Mouse (Mus musculus): Measurements from ENCODE around the gene Nedd9. TPM values are rescaled to one million over a fixed set of nuclear protein-coding genes. Genes with fewer than 3 reads are reported as not detected.
A peak's percentile ranks its signal among the peaks of the same experiment; 100 is the strongest.

The Nedd9 gene
- polyA plus RNA-seq, 1 experiment from 2014 or later, result 19.5 TPM

DNA sequence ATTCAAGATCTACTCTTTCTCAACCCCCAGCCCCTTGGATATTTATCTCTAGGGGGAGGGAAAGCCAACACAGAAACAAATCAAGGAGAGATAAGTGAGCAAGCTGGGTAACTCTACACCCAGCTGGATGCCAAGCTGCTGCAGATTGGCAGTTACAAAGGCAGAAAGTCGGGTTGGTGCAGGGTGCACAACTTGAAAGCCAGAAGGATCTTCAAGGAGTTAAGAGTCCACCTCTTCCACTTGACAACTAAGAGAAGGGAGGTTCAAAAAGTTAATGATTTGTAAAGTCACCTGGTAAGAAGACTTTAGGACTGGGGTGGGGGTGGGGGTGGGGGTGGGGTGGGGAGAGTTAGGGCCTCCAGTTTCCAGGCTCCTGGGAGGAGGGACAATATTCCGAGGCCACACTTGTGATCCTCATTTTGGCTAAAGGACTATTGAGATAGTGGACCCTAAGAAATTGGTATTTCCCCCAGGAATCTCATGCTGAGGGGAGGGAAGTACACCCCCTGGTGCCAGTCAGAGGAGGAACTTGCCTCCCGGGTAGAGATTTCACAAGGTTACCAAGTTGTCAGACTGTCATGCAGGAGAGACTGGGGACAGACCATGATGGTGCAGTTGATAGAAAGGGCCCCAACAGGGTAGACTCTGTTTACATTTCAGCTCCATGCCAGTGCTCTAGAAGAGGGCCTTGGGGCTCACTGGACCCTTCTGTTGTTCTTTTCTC, 143.8 kb downstream of the Nedd9 start:
- peaks cover 39% of the 10 kb centered on the region for H3K4me1 ChIP-seq
- H3K9ac ChIP-seq, result no peak overlapping the region
- no peak overlapping the region for H3K4me2 ChIP-seq
- no peaks in the 10 kb centered on the region for H3K9me3 ChIP-seq (replicated peaks)
- 74% methylated on average over 3 of the region's 3 CpGs for WGBS
- H3K27me3 ChIP-seq, result no peaks in the 10 kb centered on the region
- no peak overlapping the region for H3K4me3 ChIP-seq
- no peak for ATAC-seq
- no peak overlapping the region for H3K27ac ChIP-seq
- peaks cover 4% of the 10 kb centered on the region; the same call in 1 of the 2 replicates for H3K36me3 ChIP-seq (ENCODE audit: poor library complexity, severe bottlenecking)

DNA sequence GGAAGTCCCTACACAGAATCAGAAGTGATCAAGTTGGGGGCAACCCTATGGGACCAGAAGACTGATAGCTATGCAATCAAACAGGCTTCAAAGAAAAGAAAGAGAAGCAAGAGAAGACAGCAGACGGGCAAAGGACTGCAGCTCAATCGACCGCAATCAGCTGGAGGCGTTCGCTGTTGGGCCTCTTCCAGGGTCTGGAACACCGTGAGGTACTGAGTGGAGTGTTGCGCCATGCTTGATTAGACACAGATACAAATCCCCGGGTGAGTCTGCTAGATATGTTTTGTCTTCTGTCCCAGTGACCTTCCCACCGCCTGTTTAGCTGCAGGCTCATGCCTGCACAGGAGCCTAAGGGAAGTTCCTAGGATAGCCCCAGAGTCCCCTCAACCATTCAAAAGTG, 145.7 kb downstream of the Nedd9 start:
- no peaks in the 10 kb centered on the region for H3K9me3 ChIP-seq (replicated peaks)
- peaks cover 16% of the 10 kb centered on the region for H3K36me3 ChIP-seq (ENCODE audit: poor library complexity, severe bottlenecking)
- 0 out of 2 replicates have a peak overlapping the region, but pooled peaks have one; percentile 12 for H3K27ac ChIP-seq
- ATAC-seq, result no peak
- H3K4me3 ChIP-seq, result no peak overlapping the region
- no peaks in the 10 kb centered on the region for H3K27me3 ChIP-seq
- no peak overlapping the region for H3K4me2 ChIP-seq
- 63% methylated on average over 9 of the region's 9 CpGs for WGBS
- peaks cover 42% of the 10 kb centered on the region for H3K4me1 ChIP-seq
- H3K9ac ChIP-seq, result no peak overlapping the region

DNA sequence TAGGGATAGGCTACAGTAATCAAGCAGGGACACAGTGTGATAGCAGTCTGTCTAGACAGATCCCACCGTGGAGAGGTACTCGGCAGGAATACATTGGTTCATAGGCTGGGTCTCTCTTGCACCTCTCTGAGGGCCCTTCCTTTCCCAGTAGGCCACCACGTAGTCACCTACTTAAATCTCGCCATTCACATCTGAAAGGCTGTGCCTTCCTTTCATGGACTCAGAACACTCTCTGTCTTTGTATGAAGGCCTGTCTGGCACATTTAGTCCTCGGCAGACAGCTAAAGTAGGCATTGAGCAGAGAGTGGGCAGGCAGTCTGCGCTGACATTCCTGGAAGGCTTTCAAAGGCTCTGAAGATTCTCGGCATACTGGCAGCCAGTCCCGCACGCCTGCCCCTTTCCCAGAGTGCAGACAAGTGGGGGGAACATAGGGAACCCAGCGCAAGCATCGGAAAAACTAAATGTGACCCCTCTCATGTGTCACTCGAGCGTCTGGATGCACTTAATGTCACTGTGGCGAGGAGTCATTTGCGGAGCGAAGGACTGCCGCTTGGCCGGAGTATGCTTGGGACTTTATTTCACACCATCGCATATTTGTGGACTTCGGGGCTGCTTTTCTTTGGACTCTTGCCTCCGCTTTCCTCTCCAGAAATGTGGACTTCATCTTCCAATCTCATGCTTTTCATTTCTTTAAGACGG, 147.4 kb downstream of the Nedd9 start:
- H3K36me3 ChIP-seq (ENCODE audit: poor library complexity, severe bottlenecking), result peaks cover 16% of the 10 kb centered on the region
- H3K4me1 ChIP-seq, result peaks cover 45% of the 10 kb centered on the region
- no peak overlapping the region for H3K9ac ChIP-seq
- no peak overlapping the region for H3K4me3 ChIP-seq
- H3K9me3 ChIP-seq (replicated peaks), result no peaks in the 10 kb centered on the region
- H3K27ac ChIP-seq, result peak overlapping the region; percentile 85
- H3K4me2 ChIP-seq, result peak overlapping the region; percentile 29
- peak; percentile 87 for ATAC-seq
- H3K27me3 ChIP-seq, result no peaks in the 10 kb centered on the region
- WGBS, result 47% methylated on average over 22 of the region's 22 CpGs

GRCm38 (mm10) chr13:41339195-41339594, 148.0 kb downstream of the Nedd9 start:
- no peak overlapping the region for H3K4me3 ChIP-seq
- H3K27me3 ChIP-seq, result no peaks in the 10 kb centered on the region
- H3K9ac ChIP-seq, result no peak overlapping the region
- peak overlapping the region; percentile 85 for H3K27ac ChIP-seq
- H3K4me2 ChIP-seq, result peak overlapping the region; percentile 29; the same call in 1 of the 2 replicates
- peaks cover 16% of the 10 kb centered on the region for H3K36me3 ChIP-seq (ENCODE audit: poor library complexity, severe bottlenecking)
- WGBS, result 50% methylated on average over 5 of the region's 5 CpGs
- H3K4me1 ChIP-seq, result peaks cover 51% of the 10 kb centered on the region
- no peak for ATAC-seq
- H3K9me3 ChIP-seq (replicated peaks), result no peaks in the 10 kb centered on the region

DNA sequence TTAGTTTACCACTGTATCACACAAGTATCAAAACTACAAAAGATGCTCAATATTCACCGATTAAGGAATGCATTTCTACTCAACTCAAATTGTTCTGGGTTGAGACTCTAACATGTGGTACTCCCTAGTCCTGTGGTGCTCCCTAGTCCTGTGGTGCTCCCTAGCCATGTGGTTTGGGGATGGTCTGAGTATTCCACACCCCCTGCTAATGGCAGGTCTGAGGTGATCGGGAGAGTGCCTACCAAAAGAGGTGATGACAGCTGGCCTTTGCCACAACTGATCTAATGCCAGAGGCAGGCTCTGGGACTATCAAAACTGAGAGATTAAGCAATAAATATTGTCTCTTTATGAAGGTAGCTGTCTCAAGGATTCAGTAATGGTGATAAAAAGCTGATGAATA, 149.8 kb downstream of the Nedd9 start:
- H3K9ac ChIP-seq, result no peak overlapping the region
- H3K27ac ChIP-seq, result no peak overlapping the region
- 97% methylated on average over 2 of the region's 2 CpGs for WGBS

GRCm38 (mm10) chr13:41336260-41336659, 150.9 kb downstream of the Nedd9 start:
- Histone ChIP-seq H3K9ac (no peak overlapping the region), H3K27me3 (no peaks in the 10 kb centered on the region), H3K4me1 (peaks cover 48% of the 10 kb centered on the region), H3K36me3 (ENCODE audit: poor library complexity, severe bottlenecking) (peaks cover 25% of the 10 kb centered on the region), H3K9me3 (replicated peaks) (no peaks in the 10 kb centered on the region), H3K4me3 (no peak overlapping the region), H3K27ac (0 out of 2 replicates have a peak overlapping the region, but pooled peaks have one; percentile 19), H3K4me2 (no peak overlapping the region)
- ATAC-seq, result no peak
- WGBS, result 64% methylated on average over 6 of the region's 6 CpGs

More for the DNA sequence above, 149.8 kb downstream of the Nedd9 start:
- Histone ChIP-seq H3K4me2 (no peak overlapping the region), H3K27me3 (no peaks in the 10 kb centered on the region), H3K4me3 (no peak overlapping the region), H3K9me3 (replicated peaks) (no peaks in the 10 kb centered on the region), H3K36me3 (ENCODE audit: poor library complexity, severe bottlenecking) (peaks cover 20% of the 10 kb centered on the region), H3K4me1 (peaks cover 55% of the 10 kb centered on the region)
- no peak for ATAC-seq

DNA sequence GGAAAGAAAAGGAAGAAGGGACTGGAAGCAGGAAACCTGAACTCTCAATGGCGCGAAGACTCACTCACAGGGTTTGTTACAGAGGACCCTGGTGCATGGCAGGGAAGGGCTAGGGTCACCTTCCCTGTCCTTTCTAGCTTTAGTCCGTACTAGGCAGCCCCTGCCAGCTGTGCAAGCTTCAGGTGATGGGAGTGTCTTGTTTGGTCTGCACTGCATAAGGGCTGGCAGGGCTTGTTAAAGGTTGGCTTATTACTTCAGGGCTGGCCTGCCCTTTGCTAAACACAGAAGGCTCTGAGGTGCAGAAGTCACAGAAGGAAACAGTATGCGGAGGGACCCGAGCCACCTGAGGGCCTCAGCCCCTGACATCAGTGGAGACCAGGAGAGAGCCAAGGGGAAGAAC, 151.4 kb downstream of the Nedd9 start:
- Histone ChIP-seq H3K27me3 (no peaks in the 10 kb centered on the region), H3K4me2 (no peak overlapping the region), H3K4me3 (no peak overlapping the region), H3K36me3 (ENCODE audit: poor library complexity, severe bottlenecking) (peaks cover 29% of the 10 kb centered on the region), H3K9ac (no peak overlapping the region), H3K27ac (0 out of 2 replicates have a peak overlapping the region, but pooled peaks have one; percentile 19), H3K9me3 (replicated peaks) (no peaks in the 10 kb centered on the region), H3K4me1 (peaks cover 46% of the 10 kb centered on the region)
- 83% methylated on average over 5 of the region's 5 CpGs for WGBS
- no peak for ATAC-seq

GRCm38 (mm10) chr13:41334641-41335000, 152.5 kb downstream of the Nedd9 start:
- Histone ChIP-seq H3K4me1 (peaks cover 39% of the 10 kb centered on the region), H3K27me3 (no peaks in the 10 kb centered on the region), H3K9ac (no peak overlapping the region), H3K4me3 (no peak overlapping the region), H3K9me3 (replicated peaks) (no peaks in the 10 kb centered on the region), H3K4me2 (no peak overlapping the region), H3K27ac (0 out of 2 replicates have a peak overlapping the region, but pooled peaks have one; percentile 31), H3K36me3 (ENCODE audit: poor library complexity, severe bottlenecking) (peaks cover 38% of the 10 kb centered on the region)
- 58% methylated on average over 5 of the region's 5 CpGs for WGBS
- ATAC-seq, result no peak

DNA sequence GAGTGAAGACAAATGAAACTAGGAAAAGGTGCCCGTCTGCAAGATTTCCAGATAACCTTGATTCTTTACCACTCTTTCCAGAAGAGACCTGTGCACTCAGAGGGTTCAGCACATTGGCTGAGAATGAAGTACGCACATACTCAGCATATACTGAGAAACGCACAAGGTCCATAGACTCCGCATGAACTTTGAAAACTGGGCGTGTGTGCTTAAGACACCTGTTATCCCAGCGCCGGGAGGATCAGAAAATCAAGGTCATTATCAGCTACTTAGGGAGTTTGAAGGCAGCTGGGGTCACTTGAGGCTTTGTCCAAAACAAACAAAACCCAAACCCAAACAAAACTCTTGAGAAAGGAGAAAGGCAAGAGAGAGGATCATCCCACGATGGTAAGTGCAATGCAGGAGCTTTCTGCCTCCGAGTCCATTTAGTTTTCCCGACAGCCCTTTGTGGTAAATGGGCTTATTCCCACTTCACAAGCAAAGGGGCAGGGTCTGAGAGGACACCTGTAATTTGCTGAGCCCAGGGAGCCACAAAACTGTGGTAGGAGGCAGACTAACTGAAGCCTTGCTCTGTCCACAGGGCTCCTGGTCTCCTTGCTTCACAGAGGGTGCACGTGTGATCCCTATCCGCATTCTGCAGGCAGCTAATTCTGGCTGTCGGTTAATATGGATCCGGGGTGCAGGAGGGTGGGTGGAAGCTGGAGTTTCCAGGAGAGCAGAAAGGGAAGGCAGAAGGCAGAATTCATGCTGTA, 153.1 kb downstream of the Nedd9 start:
- Histone ChIP-seq H3K27me3 (no peaks in the 10 kb centered on the region), H3K27ac (0 out of 2 replicates have a peak overlapping the region, but pooled peaks have one; percentile 31), H3K9ac (no peak overlapping the region), H3K36me3 (ENCODE audit: poor library complexity, severe bottlenecking) (peaks cover 38% of the 10 kb centered on the region), H3K4me1 (peaks cover 36% of the 10 kb centered on the region), H3K4me2 (no peak overlapping the region), H3K9me3 (replicated peaks) (no peaks in the 10 kb centered on the region), H3K4me3 (no peak overlapping the region)
- ATAC-seq, result no peak
- WGBS, result 78% methylated on average over 14 of the region's 14 CpGs

DNA sequence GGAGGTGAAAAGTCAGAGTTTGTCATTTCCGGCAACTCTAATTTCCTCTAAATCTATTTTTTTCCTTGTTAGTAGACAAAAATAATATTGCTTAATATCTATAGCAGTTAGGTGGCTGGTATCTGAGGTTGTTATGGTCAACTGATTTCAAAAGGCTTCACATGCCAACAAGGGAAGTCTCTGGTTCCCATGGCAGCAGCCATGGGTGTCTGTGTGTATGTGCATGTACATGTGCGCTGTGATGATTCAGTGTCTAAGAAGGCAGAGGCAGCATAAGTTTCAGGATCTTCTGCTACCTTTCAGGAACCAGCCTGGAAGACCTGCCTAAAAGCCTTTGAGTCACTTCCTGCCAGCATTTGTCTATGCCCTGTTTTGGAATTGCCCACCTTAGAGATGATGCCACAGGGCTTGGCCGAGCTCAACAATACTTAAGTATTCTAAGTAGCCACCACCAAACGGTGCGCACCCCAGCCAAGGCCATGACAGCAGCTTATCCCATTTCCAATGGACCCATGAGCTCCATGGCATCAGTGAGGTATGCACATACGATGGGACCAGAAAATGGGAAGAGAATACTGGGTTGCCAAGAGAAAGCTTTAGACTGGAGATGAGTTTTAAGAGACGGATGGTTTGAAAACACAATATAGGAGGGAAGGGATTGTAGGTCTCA, 155.4 kb downstream of the Nedd9 start:
- no peaks in the 10 kb centered on the region for H3K27me3 ChIP-seq
- peaks cover 47% of the 10 kb centered on the region for H3K4me1 ChIP-seq
- H3K4me3 ChIP-seq, result no peak overlapping the region
- H3K36me3 ChIP-seq (ENCODE audit: poor library complexity, severe bottlenecking), result peaks cover 22% of the 10 kb centered on the region; the same call in 1 of the 2 replicates
- ATAC-seq, result no peak
- no peak overlapping the region for H3K27ac ChIP-seq
- WGBS, result 95% methylated on average over 7 of the region's 7 CpGs
- no peaks in the 10 kb centered on the region for H3K9me3 ChIP-seq (replicated peaks)
- H3K9ac ChIP-seq, result no peak overlapping the region
- H3K4me2 ChIP-seq, result no peak overlapping the region

DNA sequence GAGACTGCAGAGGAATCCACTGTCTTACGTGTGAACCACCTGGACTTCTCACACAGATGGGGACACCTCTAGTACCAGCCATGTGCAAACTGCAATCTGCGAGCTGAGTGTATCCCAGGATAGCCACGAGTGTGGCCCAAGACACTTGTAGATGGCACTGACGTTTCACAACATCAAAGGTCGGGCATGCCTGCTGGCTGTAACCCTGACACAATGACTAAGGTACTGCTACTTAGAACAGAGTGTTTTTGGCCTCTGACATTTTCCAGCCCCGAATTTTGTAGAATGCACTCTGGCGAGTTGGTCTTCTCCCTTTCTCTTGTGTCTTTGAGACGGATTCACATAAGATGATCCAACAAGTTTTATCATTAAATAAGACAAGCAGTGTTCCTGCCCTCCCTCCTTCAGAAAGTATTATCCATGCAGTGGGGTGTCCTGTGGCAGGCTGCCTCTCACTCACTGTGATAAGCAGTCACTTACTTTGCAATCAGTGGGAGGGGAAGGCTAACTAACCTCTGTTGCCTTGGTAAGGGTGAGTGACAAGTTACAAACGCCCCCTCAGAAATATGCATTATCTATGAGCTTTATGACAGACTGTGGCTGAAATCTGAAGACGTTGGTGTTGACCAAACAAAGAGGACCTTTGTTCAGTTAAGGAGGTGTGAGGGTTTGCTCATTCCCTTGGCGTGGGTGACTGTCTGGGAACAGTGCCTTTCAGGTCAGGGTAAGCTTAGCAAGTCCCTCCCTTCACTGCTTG, 156.4 kb downstream of the Nedd9 start:
- H3K4me2 ChIP-seq, result no peak overlapping the region
- WGBS, result 83% methylated on average over 11 of the region's 11 CpGs

More for the DNA sequence above, 156.4 kb downstream of the Nedd9 start:
- Histone ChIP-seq H3K9me3 (replicated peaks) (no peaks in the 10 kb centered on the region), H3K36me3 (ENCODE audit: poor library complexity, severe bottlenecking) (peaks cover 22% of the 10 kb centered on the region; the same call in 1 of the 2 replicates), H3K4me1 (peaks cover 38% of the 10 kb centered on the region), H3K4me3 (no peak overlapping the region), H3K9ac (no peak overlapping the region), H3K27ac (no peak overlapping the region), H3K27me3 (no peaks in the 10 kb centered on the region)
- no peak for ATAC-seq

Measured in forebrain, embryonic 13.5 days (tissue).